Mouse (Mus musculus): ENCODE results near the gene 4930407I10Rik. TPM values are rescaled to one million over a fixed set of nuclear protein-coding genes. Genes with fewer than 3 reads are reported as not detected.

The 4930407I10Rik gene
- total and polyA plus RNA-seq, 3 experiments, result not detected

- Histone ChIP-seq H3K36me3 (ENCODE audit: control insufficient read depth in 1 of 2, insufficient read depth in 2 of 2, low read length in 2 of 2) (peaks cover 14 to 29% of the 10 kb centered on the region in 2 experiments), H3K79me2 (ENCODE audit: control insufficient read depth, insufficient read depth, low read length, poor library complexity) (peaks cover 44% of the 10 kb centered on the region), H3K4me1 (ENCODE audit: control insufficient read depth in 1 of 2, insufficient read depth in 2 of 2, low read length in 2 of 2) (peaks cover 0 to 13% of the 10 kb centered on the region in 2 experiments; a peak in 3 of 4 replicates), H3K9me3 (replicated peaks; ENCODE audit: insufficient read depth, low read length) (no peaks in the 10 kb centered on the region), H3K27me3 (ENCODE audit: control insufficient read depth in 1 of 2, insufficient read depth in 2 of 2, low read length in 2 of 2) (no peaks in the 10 kb centered on the region), H3K4me3 (ENCODE audit: control insufficient read depth in 1 of 2, insufficient read depth in 1 of 2, low read depth in 2 of 2, low read length in 2 of 2) (peak overlapping the region in 1 of 2 experiments; percentile 27; a peak in 2 of 4 replicates), H3K9ac (ENCODE audit: control insufficient read depth, low read depth, low read length, poor library complexity, severe bottlenecking) (peak overlapping the region; percentile 8; the same call in 1 of the 2 replicates), H3K27ac (ENCODE audit: control insufficient read depth, low read depth, low read length) (no peak overlapping the region)
- peak; percentile 74 for DNase-seq (ENCODE audit: low read depth, low spot score)
- TF ChIP-seq ZC3H11A (IDR thresholded peaks at IDR 0.05; ENCODE audit: low read depth, low read length) (no peak), ZNF384 (IDR thresholded peaks at IDR 0.05; ENCODE audit: low read depth, low read length) (no peak), GATA1 (IDR thresholded peaks at IDR 0.05; ENCODE audit: low read depth, low read length) (no peak), RAD21 (IDR thresholded peaks at IDR 0.05; ENCODE audit: low read depth, low read length) (no peak), ZMIZ1 (IDR thresholded peaks at IDR 0.05; ENCODE audit: low read depth, low read length) (peak; percentile 54; the same call in 1 of the 2 replicates), NRF1 (IDR thresholded peaks at IDR 0.05; ENCODE audit: insufficient read depth, low read depth, low read length, poor library complexity, severe bottlenecking) (no peak), USF1 (IDR thresholded peaks at IDR 0.05; ENCODE audit: low read depth, low read length) (no peak), TAL1 (IDR thresholded peaks at IDR 0.05; ENCODE audit: low read length) (no peak), JUND (IDR thresholded peaks at IDR 0.05; ENCODE audit: low read depth, low read length) (no peak), UBTF (IDR thresholded peaks at IDR 0.05; ENCODE audit: borderline replicate concordance, insufficient read depth, low read depth, low read length) (no peak), TBP (IDR thresholded peaks at IDR 0.05; ENCODE audit: low read depth, low read length) (no peak), MAZ (IDR thresholded peaks at IDR 0.05; ENCODE audit: low read depth, low read length) (no peak), NELFE (IDR thresholded peaks at IDR 0.05; ENCODE audit: low read depth, low read length) (no peak), MAX (IDR thresholded peaks at IDR 0.05; ENCODE audit: low read length) (no peak), ETS1 (IDR thresholded peaks at IDR 0.05; ENCODE audit: low read depth, low read length) (no peak), POLR2AphosphoS2 (IDR thresholded peaks at IDR 0.05; ENCODE audit: low read length) (peak; percentile 65), MYC (IDR thresholded peaks at IDR 0.05; ENCODE audit: low read depth, low read length) (no peak), MEF2A (IDR thresholded peaks at IDR 0.05; ENCODE audit: extremely low read depth, insufficient replicate concordance, low read depth, low read length, poor library complexity, severe bottlenecking) (no peak), SMC3 (IDR thresholded peaks at IDR 0.05; ENCODE audit: low read depth, low read length) (no peak), MYB (IDR thresholded peaks at IDR 0.05; ENCODE audit: low read depth, low read length) (no peak), MAFK (IDR thresholded peaks at IDR 0.05; ENCODE audit: borderline replicate concordance, low read depth, low read length) (no peak), POLR2A (IDR thresholded peaks at IDR 0.05; ENCODE audit: control insufficient read depth in 1 of 2, insufficient read depth in 1 of 2, low read depth in 1 of 2, low read length in 2 of 2, poor library complexity in 1 of 2) (no peak; a peak in 1 of 4 replicates), CHD2 (IDR thresholded peaks at IDR 0.05; ENCODE audit: low read length) (no peak), USF2 (IDR thresholded peaks at IDR 0.05; ENCODE audit: borderline replicate concordance in 1 of 2, insufficient read depth in 1 of 2, low read depth in 1 of 2, low read length in 2 of 2) (no peak), CTCF (IDR thresholded peaks at IDR 0.05 in 2 of 3, conservative IDR thresholded peaks at IDR 0.05 in 1 of 3; ENCODE audit: control insufficient read depth in 1 of 3, insufficient read depth in 1 of 3, low read depth in 2 of 3, low read length in 3 of 3, poor library complexity in 1 of 3, severe bottlenecking in 1 of 3) (peak in 2 of 3 experiments; percentile 43 to 58; a peak in 4 of 6 replicates), SIN3A (IDR thresholded peaks at IDR 0.05; ENCODE audit: low read length) (peak; percentile 26; the same call in 1 of the 2 replicates), BHLHE40 (IDR thresholded peaks at IDR 0.05; ENCODE audit: borderline replicate concordance, low read depth, low read length) (no peak), HCFC1 (IDR thresholded peaks at IDR 0.05; ENCODE audit: low read depth, low read length) (peak; percentile 28; the same call in 1 of the 2 replicates), GABPA (IDR thresholded peaks at IDR 0.05; ENCODE audit: low read depth, low read length) (no peak), ZKSCAN1 (IDR thresholded peaks at IDR 0.05; ENCODE audit: low read depth, low read length) (no peak), EP300 (IDR thresholded peaks at IDR 0.05; ENCODE audit: low read depth in 1 of 2, low read length in 2 of 2) (no peak), E2F4 (IDR thresholded peaks at IDR 0.05; ENCODE audit: borderline replicate concordance, low read depth, low read length) (no peak), RCOR1 (IDR thresholded peaks at IDR 0.05; ENCODE audit: low read depth, low read length) (no peak), CHD1 (IDR thresholded peaks at IDR 0.05; ENCODE audit: low read depth, low read length) (no peak), POLR2AphosphoS5 (IDR thresholded peaks at IDR 0.05; ENCODE audit: borderline replicate concordance, low read depth, low read length) (no peak), ELF1 (IDR thresholded peaks at IDR 0.05; ENCODE audit: low read depth, low read length) (no peak), MXI1 (IDR thresholded peaks at IDR 0.05; ENCODE audit: low read depth, low read length) (no peak; the same call in 1 of the 2 replicates)
Measured at GRCm38 (mm10) chr15:82044166-82044784, 14.7 kb upstream of the 4930407I10Rik start.

All from MEL (cell line).